10 mouse cellular contexts compared by ENCODE assay signal in the genomic region with DNA sequence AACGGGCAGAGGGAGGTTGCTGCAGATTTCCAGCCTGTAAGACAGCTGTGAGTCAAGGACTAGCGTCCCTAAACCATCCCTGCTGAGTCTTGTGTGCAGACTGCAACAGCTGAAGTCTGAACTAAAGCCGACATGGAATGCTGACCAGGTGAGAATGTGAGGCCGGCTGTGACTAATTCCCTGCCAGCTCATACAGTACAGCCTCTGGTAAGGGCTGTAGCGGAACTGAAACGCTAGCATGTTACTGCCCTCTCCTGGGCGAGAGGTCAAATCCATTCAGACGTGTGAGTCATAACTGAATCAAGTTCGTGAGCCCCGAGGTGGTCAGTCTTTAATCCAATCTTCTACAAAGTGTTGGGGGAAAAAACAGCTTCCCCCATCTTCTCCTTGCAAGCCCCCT. TPM values are rescaled to one million over a fixed set of nuclear protein-coding genes. Genes with fewer than 3 reads are reported as not detected.
DNase-seq lines count a peak whose midpoint lies in the region; ATAC-seq and TF ChIP-seq lines count a peak whose summit lies in the region.
"Had no signal": no experiment of that assay in that cellular context is flagged by ENCODE, and none has a peak within 500 bp of the region (broad histone marks: within the 10 kb centered on the region; RNA-seq: fewer than 3 reads in every experiment).

No protein-coding gene starts in this region.

- H3K27me3 ChIP-seq in forebrain, postnatal 0 days (ENCODE audit: insufficient read depth, low read length) = no peaks in the 10 kb centered on the region
- H3K27me3 ChIP-seq in limb, embryonic 11.5 days (ENCODE audit: control insufficient read depth, insufficient read depth, low read length) = no peaks in the 10 kb centered on the region
- no peaks in the 10 kb centered on the region for H3K27me3 ChIP-seq in neural tube, embryonic 11.5 days (ENCODE audit: control insufficient read depth, insufficient read depth, low read length)

- no peaks in the 10 kb centered on the region for H3K9me3 ChIP-seq in forebrain, postnatal 0 days (ENCODE audit: low read length)
- no peaks in the 10 kb centered on the region for H3K9me3 ChIP-seq in limb, embryonic 11.5 days (ENCODE audit: control insufficient read depth, low read length)
- H3K9me3 ChIP-seq in neural tube, embryonic 11.5 days (ENCODE audit: control insufficient read depth, low read length) = no peaks in the 10 kb centered on the region

- peak; percentile 50 for ATAC-seq in forebrain, postnatal 0 days
- ATAC-seq in limb, embryonic 11.5 days (ENCODE audit: insufficient number of reproducible peaks, low FRiP score, low TSS enrichment, low read depth) = peak; percentile 80
- ATAC-seq in neural tube, embryonic 11.5 days (ENCODE audit: insufficient read depth, low FRiP score, low TSS enrichment) = no peak
- no peak for ATAC-seq in monocyte, adult 5-6 weeks (replicated peaks; ENCODE audit: insufficient number of reproducible peaks, low FRiP score, low TSS enrichment, poor library complexity, severe bottlenecking)

- TF ChIP-seq CTCF in forebrain, postnatal 0 days (IDR thresholded peaks at IDR 0.05; ENCODE audit: low read depth) = peak; percentile 39

- no peaks in the 10 kb centered on the region for H3K4me1 ChIP-seq in forebrain, postnatal 0 days (ENCODE audit: insufficient read depth)
- H3K4me1 ChIP-seq in limb, embryonic 11.5 days (ENCODE audit: control insufficient read depth, insufficient read depth, low read length) = 0 out of 2 replicates have a peak, but pooled peaks cover 2% of the 10 kb centered on the region
- H3K4me1 ChIP-seq in neural tube, embryonic 11.5 days (ENCODE audit: control insufficient read depth, insufficient read depth, low read length) = no peaks in the 10 kb centered on the region

- H3K4me3 ChIP-seq in forebrain, postnatal 0 days (ENCODE audit: low read depth, low read length) = no peak overlapping the region
- no peak overlapping the region for H3K4me3 ChIP-seq in limb, embryonic 11.5 days (ENCODE audit: low read depth, low read length)
- no peak overlapping the region for H3K4me3 ChIP-seq in neural tube, embryonic 11.5 days (ENCODE audit: low read depth, low read length)

- no peak overlapping the region for H3K9ac ChIP-seq in forebrain, postnatal 0 days
- no peak overlapping the region for H3K9ac ChIP-seq in limb, embryonic 11.5 days (ENCODE audit: low read length)
- H3K9ac ChIP-seq in neural tube, embryonic 11.5 days (ENCODE audit: low read length) = no peak overlapping the region

- no peak overlapping the region for H3K4me2 ChIP-seq in forebrain, postnatal 0 days (ENCODE audit: low read depth)
- H3K4me2 ChIP-seq in limb, embryonic 11.5 days (ENCODE audit: low read depth, severe bottlenecking) = no peak overlapping the region
- no peak overlapping the region for H3K4me2 ChIP-seq in neural tube, embryonic 11.5 days (ENCODE audit: low read depth)

- 29% methylated on average over 10 of the region's 10 CpGs for WGBS in forebrain, postnatal 0 days
- WGBS in limb, embryonic 11.5 days = 26% methylated on average over 10 of the region's 10 CpGs
- 41% methylated on average over 10 of the region's 10 CpGs for whole genome bisulfite sequencing in neural tube, embryonic 11.5 days

- DNase-seq in heart, postnatal 10 days = peak; percentile 14 to 29
- DNase-seq in heart, adult 9 months (ENCODE audit: low spot score in 2 of 2) = no peak
- peak; percentile 18 for DNase-seq in cerebellum, adult 8-10 months
- no peak for DNase-seq in forebrain, postnatal 0 days
- DNase-seq in limb, embryonic 11.5 days (ENCODE audit: low spot score) = peak; percentile 57
- DNase-seq in neural tube, embryonic 11.5 days (ENCODE audit: low spot score) = peak; percentile 30
- DNase-seq in spleen, postnatal 10 days (ENCODE audit: low spot score in 2 of 2) = no peak

- intact Hi-C loops in heart, postnatal 10 days (cut with DNase I) = loop anchor here (5.0 to 10.0 kb wide), 2 partner anchors 223 to 686 kb away; no protein-coding TSS in a partner anchor

- H3K27ac ChIP-seq in forebrain, postnatal 0 days (ENCODE audit: low read depth, low read length) = no peak overlapping the region
- no peak overlapping the region for H3K27ac ChIP-seq in limb, embryonic 11.5 days (replicated peaks; ENCODE audit: low read depth, low read length)
- no peak overlapping the region for H3K27ac ChIP-seq in neural tube, embryonic 11.5 days (ENCODE audit: low read depth, low read length)

- H3K36me3 ChIP-seq in forebrain, postnatal 0 days (ENCODE audit: insufficient read depth) = no peaks in the 10 kb centered on the region
- H3K36me3 ChIP-seq in limb, embryonic 11.5 days (ENCODE audit: control insufficient read depth, insufficient read depth, low read length) = no peaks in the 10 kb centered on the region
- no peaks in the 10 kb centered on the region for H3K36me3 ChIP-seq in neural tube, embryonic 11.5 days (ENCODE audit: control insufficient read depth, insufficient read depth, low read length)
- H3K36me3 ChIP-seq: G1E had no signal

RNA-seq across cellular contexts. Expression of a gene that starts 42.9 kb away (rescaled TPM):
- total RNA-seq in heart, postnatal 10 days (2021) = under 1 TPM in 1 of 2 experiments, not detected in 1; under 0.01 TPM
- 57.9 and 66.6 TPM in 2 replicates for total RNA-seq in forebrain, postnatal 0 days (2014; rRNA removed)
- 62.5 and 102 TPM in 2 replicates for polyA plus RNA-seq in forebrain, postnatal 0 days (2015; fragmentation: Nextera tagmentation; extraction: Ambion mirVana)
- polyA plus RNA-seq in limb, embryonic 11.5 days (2014; fragmentation: Nextera tagmentation; extraction: Ambion mirVana) = 0.32 and 0.40 TPM in 2 replicates
- polyA plus RNA-seq in neural tube, embryonic 11.5 days (2014; fragmentation: Nextera tagmentation; extraction: Ambion mirVana) = 0.70 and 2.1 TPM in 2 replicates
- total RNA-seq in monocyte, adult 5-6 weeks (2017) = 0.10 TPM in 1 of 3 replicates, not detected in the others
- polyA plus RNA-seq: G1E; small intestine, adult 2 months had no signal

Comparison
In these comparisons a context has a peak if more than half of its experiments do, and no peak if none do; other contexts are left out.
1. DNase-seq: peak in heart, postnatal 10 days (2 of 2), cerebellum, adult 8-10 months (single experiment), limb, embryonic 11.5 days (single experiment) and neural tube, embryonic 11.5 days (single experiment); none in heart, adult 9 months (0 of 2), forebrain, postnatal 0 days (single experiment) and spleen, postnatal 10 days (0 of 2).
2. ATAC-seq: peak in forebrain, postnatal 0 days (single experiment) and limb, embryonic 11.5 days (single experiment); none in neural tube, embryonic 11.5 days (single experiment) and monocyte, adult 5-6 weeks (single experiment).
3. RNA of a gene that starts 42.9 kb away (total RNA-seq): 57.9 to 66.6 TPM in forebrain, postnatal 0 days; 0.10 TPM in monocyte, adult 5-6 weeks and under 0.01 TPM in heart, postnatal 10 days; every median in the first group is over 10 times any median in the second.